Mouse (Mus musculus): Measurements from ENCODE around the gene Sh3rf3. TPM values are rescaled to one million over a fixed set of nuclear protein-coding genes. Genes with fewer than 3 reads are reported as not detected.
A peak's percentile ranks its signal among the peaks of the same experiment; 100 is the strongest.

The Sh3rf3 gene
- polyA plus RNA-seq, 1 experiment from 2014 or later, result 0.89 TPM

DNA sequence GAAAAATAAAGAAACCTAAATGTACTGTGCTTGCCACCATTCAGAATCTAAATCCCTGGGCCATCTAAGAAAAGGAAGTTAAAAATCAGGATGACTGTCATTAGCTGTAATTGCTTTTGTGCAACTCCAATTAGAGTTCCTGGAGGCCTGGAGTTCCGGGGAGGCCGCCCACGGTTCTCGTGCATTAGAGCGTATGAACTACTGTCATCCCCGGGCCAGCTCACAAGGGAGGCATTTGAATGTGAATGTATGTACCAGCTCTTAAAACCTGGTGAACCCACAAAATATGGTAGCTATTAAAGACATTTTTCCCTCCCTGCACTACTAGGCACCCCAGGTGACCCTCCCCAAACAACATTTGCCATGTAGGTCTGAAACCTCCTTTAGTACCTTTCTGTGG, 122.4 kb downstream of the Sh3rf3 start:
- no peak overlapping the region for H3K27ac ChIP-seq (ENCODE audit: low read length)
- no peak for ATAC-seq (ENCODE audit: low FRiP score, low TSS enrichment)

DNA sequence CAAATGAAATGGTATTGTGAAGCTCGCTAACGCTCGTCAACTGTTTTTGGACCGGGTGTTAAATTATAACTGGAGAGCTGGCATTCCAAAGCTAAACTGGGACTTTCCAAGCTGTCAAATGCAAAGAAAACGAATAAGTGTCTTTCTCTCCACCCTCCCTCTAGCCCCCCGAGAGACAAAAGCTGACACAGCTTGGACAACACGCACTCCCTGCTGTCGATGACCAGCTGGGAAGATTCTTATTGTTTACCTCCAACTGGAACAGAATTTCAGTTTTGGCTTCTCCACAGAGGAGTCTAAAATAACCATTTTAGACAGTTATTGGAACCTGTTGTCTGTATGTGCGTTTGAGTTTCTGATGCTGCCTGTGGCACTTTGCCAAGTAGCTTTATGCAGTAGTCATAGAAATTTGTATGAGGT, 123.3 kb downstream of the Sh3rf3 start:
- ATAC-seq (ENCODE audit: low FRiP score, low TSS enrichment), result no peak
- Histone ChIP-seq H3K36me3 (ENCODE audit: insufficient read depth, low read length) (no peaks in the 10 kb centered on the region), H3K27ac (ENCODE audit: low read length) (no peak overlapping the region), H3K9ac (replicated peaks; ENCODE audit: low read length) (no peak overlapping the region), H3K4me1 (ENCODE audit: insufficient read depth, low read length) (peaks cover 21% of the 10 kb centered on the region), H3K9me3 (ENCODE audit: low read length) (no peaks in the 10 kb centered on the region), H3K4me3 (ENCODE audit: low read length) (no peak overlapping the region), H3K27me3 (ENCODE audit: insufficient read depth, low read length) (no peaks in the 10 kb centered on the region), H3K4me2 (replicated peaks; ENCODE audit: low read depth, low read length) (no peak overlapping the region)
- 56% methylated on average over 9 of the region's 9 CpGs for WGBS

More for the DNA sequence above, 122.4 kb downstream of the Sh3rf3 start:
- no peaks in the 10 kb centered on the region for H3K9me3 ChIP-seq (ENCODE audit: low read length)
- no peak overlapping the region for H3K4me2 ChIP-seq (replicated peaks; ENCODE audit: low read depth, low read length)
- H3K9ac ChIP-seq (replicated peaks; ENCODE audit: low read length), result no peak overlapping the region
- no peaks in the 10 kb centered on the region for H3K36me3 ChIP-seq (ENCODE audit: insufficient read depth, low read length)
- 47% methylated on average over 6 of the region's 6 CpGs for WGBS
- H3K4me3 ChIP-seq (ENCODE audit: low read length), result no peak overlapping the region
- no peaks in the 10 kb centered on the region for H3K27me3 ChIP-seq (ENCODE audit: insufficient read depth, low read length)
- peaks cover 25% of the 10 kb centered on the region for H3K4me1 ChIP-seq (ENCODE audit: insufficient read depth, low read length)

GRCm38 (mm10) chr10:58937521-58937920, 124.4 kb downstream of the Sh3rf3 start:
- Histone ChIP-seq H3K9me3 (ENCODE audit: low read length) (no peaks in the 10 kb centered on the region), H3K9ac (replicated peaks; ENCODE audit: low read length) (no peak overlapping the region), H3K27ac (ENCODE audit: low read length) (no peak overlapping the region), H3K36me3 (ENCODE audit: insufficient read depth, low read length) (no peaks in the 10 kb centered on the region), H3K4me2 (replicated peaks; ENCODE audit: low read depth, low read length) (no peak overlapping the region), H3K4me3 (ENCODE audit: low read length) (no peak overlapping the region), H3K4me1 (ENCODE audit: insufficient read depth, low read length) (peaks cover 12% of the 10 kb centered on the region; the same call in 1 of the 2 replicates), H3K27me3 (ENCODE audit: insufficient read depth, low read length) (no peaks in the 10 kb centered on the region)
- 48% methylated on average over 3 of the region's 3 CpGs for WGBS
- ATAC-seq (ENCODE audit: low FRiP score, low TSS enrichment), result no peak

DNA sequence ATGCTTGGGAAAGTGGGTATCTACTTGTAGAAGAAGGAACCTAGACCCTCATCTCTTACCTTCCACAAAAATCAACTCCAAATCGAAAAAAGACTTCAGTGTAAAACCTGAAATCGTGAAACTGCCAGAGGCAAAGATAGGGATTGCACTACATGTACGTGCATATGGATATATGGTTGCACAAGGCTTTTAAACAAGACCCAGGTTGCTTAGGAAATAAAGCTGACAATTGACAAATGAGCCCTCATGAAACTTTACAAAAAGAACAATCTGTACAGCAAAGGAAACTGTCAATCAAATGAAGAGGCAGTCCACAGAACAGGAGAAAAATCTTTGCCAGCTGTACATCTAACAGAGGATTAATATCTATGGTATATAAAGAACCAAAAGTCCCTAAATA, 129.7 kb downstream of the Sh3rf3 start:
- Histone ChIP-seq H3K4me3 (ENCODE audit: low read length) (no peak overlapping the region), H3K9me3 (ENCODE audit: low read length) (no peaks in the 10 kb centered on the region), H3K4me1 (ENCODE audit: insufficient read depth, low read length) (no peaks in the 10 kb centered on the region), H3K27me3 (ENCODE audit: insufficient read depth, low read length) (no peaks in the 10 kb centered on the region), H3K9ac (replicated peaks; ENCODE audit: low read length) (no peak overlapping the region), H3K27ac (ENCODE audit: low read length) (no peak overlapping the region), H3K36me3 (ENCODE audit: insufficient read depth, low read length) (no peaks in the 10 kb centered on the region), H3K4me2 (replicated peaks; ENCODE audit: low read depth, low read length) (no peak overlapping the region)
- 66% methylated on average over 3 of the region's 3 CpGs for WGBS
- no peak for ATAC-seq (ENCODE audit: low FRiP score, low TSS enrichment)

DNA sequence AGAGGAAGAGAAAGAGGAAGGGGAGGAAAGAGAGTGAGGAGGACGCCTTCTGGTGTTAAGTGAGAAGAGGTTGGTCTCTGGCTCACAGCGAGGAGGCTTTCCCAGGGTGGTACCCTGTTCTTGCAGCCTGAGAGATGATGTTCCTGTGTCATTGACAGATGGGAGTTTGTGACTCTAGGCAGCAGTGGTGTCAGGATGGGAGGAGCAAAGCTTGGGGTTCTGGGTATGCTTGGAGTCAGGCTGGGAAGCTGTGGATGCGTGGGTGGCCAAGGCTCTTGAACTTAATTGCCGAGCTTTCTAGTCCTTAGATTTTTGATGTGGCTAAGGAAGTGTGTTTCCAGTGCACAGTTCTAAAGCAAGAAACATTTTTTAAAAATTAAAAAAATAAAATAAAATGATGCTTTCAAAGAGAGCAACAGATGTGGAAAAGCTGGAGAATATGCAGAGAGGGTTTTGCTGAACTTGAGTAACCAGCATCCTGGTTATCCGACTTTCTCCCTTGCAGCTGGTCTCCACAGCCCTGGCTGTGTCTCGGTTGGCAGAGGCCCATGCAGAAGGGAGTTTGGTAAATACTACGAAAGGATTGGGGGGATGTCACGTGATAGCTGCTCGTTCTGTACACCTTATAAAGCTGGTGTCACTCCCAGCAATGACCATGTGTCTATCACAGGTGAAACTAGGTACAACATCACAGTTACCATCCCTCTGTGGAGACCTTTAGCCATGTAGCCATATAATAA, 130.7 kb downstream of the Sh3rf3 start:
- 52% methylated on average over 9 of the region's 9 CpGs for WGBS
- Histone ChIP-seq H3K27ac (ENCODE audit: low read length) (no peak overlapping the region), H3K4me1 (ENCODE audit: insufficient read depth, low read length) (no peaks in the 10 kb centered on the region), H3K9me3 (ENCODE audit: low read length) (no peaks in the 10 kb centered on the region), H3K9ac (replicated peaks; ENCODE audit: low read length) (no peak overlapping the region), H3K4me3 (ENCODE audit: low read length) (no peak overlapping the region), H3K36me3 (ENCODE audit: insufficient read depth, low read length) (no peaks in the 10 kb centered on the region), H3K27me3 (ENCODE audit: insufficient read depth, low read length) (no peaks in the 10 kb centered on the region), H3K4me2 (replicated peaks; ENCODE audit: low read depth, low read length) (no peak overlapping the region)
- peak; percentile 42; the same call in 1 of the 2 replicates for ATAC-seq (ENCODE audit: low FRiP score, low TSS enrichment)

- ATAC-seq (ENCODE audit: low FRiP score, low TSS enrichment), result no peak
- Histone ChIP-seq H3K4me3 (ENCODE audit: low read length) (no peak overlapping the region), H3K27ac (ENCODE audit: low read length) (no peak overlapping the region)
These were observed 131.8 kb downstream of the Sh3rf3 start for GRCm38 (mm10) chr10:58944930-58945329.

DNA sequence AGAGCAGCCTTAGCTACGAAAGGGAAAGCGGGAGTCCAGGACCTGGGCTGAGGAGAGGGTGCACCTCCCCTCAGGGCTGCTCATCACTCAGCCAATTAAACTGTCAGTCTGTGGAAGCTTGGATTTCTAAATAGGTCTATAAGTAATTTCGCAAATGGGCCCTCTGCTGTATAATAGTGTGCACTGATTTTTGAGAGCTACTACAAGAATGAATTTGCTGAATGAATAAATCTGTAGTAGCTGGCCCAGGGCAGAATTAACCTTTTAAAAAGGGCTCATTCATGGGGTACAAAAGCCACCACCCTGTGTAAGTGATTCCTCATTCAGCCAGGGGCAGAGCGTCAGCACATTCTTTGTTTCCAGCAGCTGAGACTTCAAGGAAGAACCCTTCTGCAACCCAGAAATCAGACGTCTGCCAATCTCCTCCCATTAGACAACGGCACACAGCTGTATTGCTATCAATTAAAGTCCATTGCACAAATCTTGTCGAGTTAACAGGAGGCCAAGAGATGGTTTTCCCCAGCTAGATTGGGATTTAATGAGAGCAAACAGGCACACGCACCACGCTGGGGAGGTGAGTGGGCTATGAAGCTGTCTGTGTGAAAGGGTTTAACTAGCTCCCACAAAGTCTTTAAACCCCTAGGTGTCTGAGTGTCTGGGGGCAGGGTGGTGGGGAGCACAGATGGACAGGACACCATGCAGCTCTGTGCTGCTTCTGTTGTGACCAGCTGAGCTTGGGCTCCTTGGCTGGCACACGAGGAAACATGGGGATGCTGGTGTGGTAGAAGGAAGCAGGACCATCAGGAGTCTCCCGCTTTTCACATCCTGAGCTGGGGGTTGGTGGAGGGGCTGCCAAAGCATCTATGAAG, 136.8 kb downstream of the Sh3rf3 start:
- no peaks in the 10 kb centered on the region for H3K9me3 ChIP-seq (ENCODE audit: low read length)
- no peak overlapping the region for H3K4me3 ChIP-seq (ENCODE audit: low read length)
- H3K9ac ChIP-seq (replicated peaks; ENCODE audit: low read length), result no peak overlapping the region
- ATAC-seq (ENCODE audit: low FRiP score, low TSS enrichment), result peak; percentile 54; the same call in 1 of the 2 replicates
- no peak overlapping the region for H3K27ac ChIP-seq (ENCODE audit: low read length)
- no peaks in the 10 kb centered on the region for H3K4me1 ChIP-seq (ENCODE audit: insufficient read depth, low read length)
- H3K36me3 ChIP-seq (ENCODE audit: insufficient read depth, low read length), result no peaks in the 10 kb centered on the region
- H3K27me3 ChIP-seq (ENCODE audit: insufficient read depth, low read length), result no peaks in the 10 kb centered on the region
- 36% methylated on average over 11 of the region's 11 CpGs for WGBS
- no peak overlapping the region for H3K4me2 ChIP-seq (replicated peaks; ENCODE audit: low read depth, low read length)

More at GRCm38 (mm10) chr10:58944930-58945329, 131.8 kb downstream of the Sh3rf3 start:
- H3K36me3 ChIP-seq (ENCODE audit: insufficient read depth, low read length), result no peaks in the 10 kb centered on the region
- H3K27me3 ChIP-seq (ENCODE audit: insufficient read depth, low read length), result no peaks in the 10 kb centered on the region
- WGBS, result 38% methylated on average over 6 of the region's 6 CpGs
- no peak overlapping the region for H3K4me2 ChIP-seq (replicated peaks; ENCODE audit: low read depth, low read length)
- H3K4me1 ChIP-seq (ENCODE audit: insufficient read depth, low read length), result no peaks in the 10 kb centered on the region
- H3K9ac ChIP-seq (replicated peaks; ENCODE audit: low read length), result no peak overlapping the region
- no peaks in the 10 kb centered on the region for H3K9me3 ChIP-seq (ENCODE audit: low read length)

DNA sequence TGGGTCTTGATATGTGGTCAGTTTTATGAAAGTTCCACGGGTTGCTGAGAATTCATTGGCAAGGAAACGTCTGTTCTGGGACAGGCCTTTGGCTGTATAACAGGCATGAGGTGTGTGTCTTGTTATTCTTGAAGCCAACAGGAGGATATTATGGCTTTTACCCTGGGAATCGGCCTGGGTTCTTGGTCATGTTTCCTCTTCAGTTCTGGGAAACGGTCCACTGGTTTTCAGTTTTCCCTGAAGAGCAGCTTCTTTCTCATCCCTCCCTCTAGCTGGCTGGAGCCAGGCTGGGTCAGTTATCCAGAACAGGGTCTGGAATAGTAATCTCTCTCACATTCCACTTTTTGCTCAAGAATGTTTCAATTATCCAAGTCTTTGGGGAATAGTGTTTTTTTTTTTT, 147.0 kb downstream of the Sh3rf3 start:
- 54% methylated on average over 4 of the region's 4 CpGs for WGBS
- H3K4me1 ChIP-seq (ENCODE audit: insufficient read depth, low read length), result no peaks in the 10 kb centered on the region
- ATAC-seq (ENCODE audit: low FRiP score, low TSS enrichment), result no peak
- H3K9ac ChIP-seq (replicated peaks; ENCODE audit: low read length), result no peak overlapping the region
- no peaks in the 10 kb centered on the region for H3K9me3 ChIP-seq (ENCODE audit: low read length)
- no peak overlapping the region for H3K27ac ChIP-seq (ENCODE audit: low read length)
- H3K36me3 ChIP-seq (ENCODE audit: insufficient read depth, low read length), result no peaks in the 10 kb centered on the region
- no peak overlapping the region for H3K4me3 ChIP-seq (ENCODE audit: low read length)
- no peak overlapping the region for H3K4me2 ChIP-seq (replicated peaks; ENCODE audit: low read depth, low read length)
- H3K27me3 ChIP-seq (ENCODE audit: insufficient read depth, low read length), result no peaks in the 10 kb centered on the region

DNA sequence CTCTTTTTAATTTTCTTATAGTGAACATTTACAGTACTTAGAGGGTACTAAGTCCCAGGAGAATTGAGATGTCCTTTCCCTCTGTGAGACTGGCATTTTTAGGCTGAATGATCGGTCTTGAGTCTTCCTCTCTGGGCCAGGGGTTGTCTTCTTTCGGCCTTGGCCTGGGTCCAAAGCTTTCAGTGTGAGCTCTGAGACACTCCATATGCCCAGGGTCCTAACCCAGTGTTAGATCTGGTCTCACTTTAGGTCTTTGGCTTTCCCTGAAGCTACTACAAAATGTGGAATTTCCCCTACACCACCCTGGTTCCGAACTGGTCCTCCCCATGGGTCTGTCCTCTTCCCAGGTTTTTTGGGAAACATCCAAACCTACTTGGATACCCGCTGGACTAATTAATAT, 155.1 kb downstream of the Sh3rf3 start:
- no peak overlapping the region for H3K4me3 ChIP-seq (ENCODE audit: low read length)
- no peak for ATAC-seq (ENCODE audit: low FRiP score, low TSS enrichment)
- no peaks in the 10 kb centered on the region for H3K36me3 ChIP-seq (ENCODE audit: insufficient read depth, low read length)
- H3K4me1 ChIP-seq (ENCODE audit: insufficient read depth, low read length), result peaks cover 2% of the 10 kb centered on the region; the same call in 1 of the 2 replicates
- WGBS, result 67% methylated on average over 4 of the region's 4 CpGs
- no peak overlapping the region for H3K4me2 ChIP-seq (replicated peaks; ENCODE audit: low read depth, low read length)
- no peak overlapping the region for H3K27ac ChIP-seq (ENCODE audit: low read length)
- no peak overlapping the region for H3K9ac ChIP-seq (replicated peaks; ENCODE audit: low read length)
- H3K9me3 ChIP-seq (ENCODE audit: low read length), result no peaks in the 10 kb centered on the region; the same call in 1 of the 2 replicates
- no peaks in the 10 kb centered on the region for H3K27me3 ChIP-seq (ENCODE audit: insufficient read depth, low read length)

- 90% methylated on average over 5 of the region's 5 CpGs for WGBS
These were observed 156.2 kb downstream of the Sh3rf3 start for GRCm38 (mm10) chr10:58969351-58969750.

More at GRCm38 (mm10) chr10:58969351-58969750, 156.2 kb downstream of the Sh3rf3 start:
- Histone ChIP-seq H3K9ac (replicated peaks; ENCODE audit: low read length) (no peak overlapping the region), H3K9me3 (ENCODE audit: low read length) (peaks cover 2% of the 10 kb centered on the region; the same call in 1 of the 2 replicates), H3K4me1 (ENCODE audit: insufficient read depth, low read length) (peaks cover 2% of the 10 kb centered on the region; the same call in 1 of the 2 replicates), H3K27me3 (ENCODE audit: insufficient read depth, low read length) (no peaks in the 10 kb centered on the region), H3K4me2 (replicated peaks; ENCODE audit: low read depth, low read length) (no peak overlapping the region), H3K27ac (ENCODE audit: low read length) (no peak overlapping the region), H3K4me3 (ENCODE audit: low read length) (no peak overlapping the region), H3K36me3 (ENCODE audit: insufficient read depth, low read length) (no peaks in the 10 kb centered on the region)
- ATAC-seq (ENCODE audit: low FRiP score, low TSS enrichment), result no peak

Measured in kidney, embryonic 16.5 days (tissue).